Mouse (Mus musculus) intestine, embryonic 14.5 days (tissue): ENCODE data around the gene Eno1. TPM values are rescaled to one million over a fixed set of nuclear protein-coding genes. Genes with fewer than 3 reads are reported as not detected.
"Not testable (repeated sequence)": the region's sequence is repeated elsewhere in the genome, so short reads cannot be mapped to it uniquely, and the experiment has no call there.

Experiments
- ATAC-seq: fragments of 200-750 bp; cut with Nextera tagmentation; replicated peaks from 2 replicates; pipeline ENCODE4 v1.8.0; 2017; ENCODE audit warnings: low read depth, moderate number of reproducible peaks, moderate TSS enrichment, moderate library complexity; ENCODE audit not compliant: low FRiP score, low TSS enrichment
- DNase-seq: peaks from one replicate; pipeline ENCODE4 v3.0.0-alpha.2; 2018; ENCODE audit warnings: low spot score
- H3K27ac ChIP-seq: fragments of 300-500 bp; sonication (generic); 2 replicates; pipeline ENCODE4 v1.5.1; 2014; ENCODE audit warnings: low read depth, mild to moderate bottlenecking, control low read depth
- H3K27me3 ChIP-seq: fragments of 300-500 bp; sonication (generic); replicated peaks from 2 replicates; pipeline ENCODE4 v1.6.1; 2014; ENCODE audit warnings: low read length, control low read depth; ENCODE audit not compliant: control insufficient read depth, insufficient read depth
- H3K36me3 ChIP-seq: fragments of 300-500 bp; sonication (generic); 2 replicates; pipeline ENCODE4 v1.6.1; 2014; ENCODE audit warnings: low read length, control low read depth; ENCODE audit not compliant: control insufficient read depth, insufficient read depth
- H3K4me1 ChIP-seq: fragments of 300-500 bp; sonication (generic); replicated peaks from 2 replicates; pipeline ENCODE4 v1.6.1; 2014; ENCODE audit warnings: low read length, control low read depth, mixed read lengths; ENCODE audit not compliant: control insufficient read depth, insufficient read depth
- H3K4me2 ChIP-seq: fragments of 300-500 bp; sonication (generic); 2 replicates; pipeline ENCODE4 v1.6.1; 2014; ENCODE audit warnings: low read length
- H3K4me3 ChIP-seq: fragments of 300-500 bp; sonication (generic); 2 replicates; pipeline ENCODE4 v1.5.1; 2014; ENCODE audit warnings: low read depth, low read length, control low read depth, mixed read lengths
- H3K9ac ChIP-seq: fragments of 300-500 bp; sonication (generic); 2 replicates; pipeline ENCODE4 v1.6.1; 2014; ENCODE audit warnings: mild to moderate bottlenecking, low read length
- H3K9me3 ChIP-seq: fragments of 300-500 bp; sonication (generic); 2 replicates; pipeline ENCODE4 v1.6.1; 2016; ENCODE audit warnings: low read length, control low read depth; ENCODE audit not compliant: control insufficient read depth
- WGBS: fragments of 180-500 bp; shearing (Covaris S2); extraction: QIAGEN DNeasy Blood & Tissue Kit; methylation state at CpG from one replicate; pipeline ENCODE4 v1.1.7; 2014; 5-methylcytosine and 5-hydroxymethylcytosine counted together
- polyA plus RNA-seq: library from polyadenylated mRNA; unstranded; fragments of >200 nt; fragmentation: Nextera tagmentation; extraction: Ambion mirVana; gene quantifications from 2 replicates; pipeline ENCODE4 v1.2.1, GENCODE M21; 2014

The Eno1 gene
- polyA plus RNA-seq, 1 experiment from 2014 or later: 1,939 TPM

GRCm38 (mm10) chr4:150269679-150270078 lies 33.2 kb downstream of the Eno1 start:
- 13% methylated on average over 7 of the region's 7 CpGs for WGBS
- no peaks in the 10 kb centered on the region for H3K36me3 ChIP-seq
- no peak for ATAC-seq
- H3K4me2 ChIP-seq: no peak overlapping the region
- no peak overlapping the region for H3K9ac ChIP-seq
- peaks cover 26% of the 10 kb centered on the region for H3K4me1 ChIP-seq
- H3K9me3 ChIP-seq: no peaks in the 10 kb centered on the region
- H3K27ac ChIP-seq: peak overlapping the region; percentile 5; the same call in 1 of the 2 replicates
- DNase-seq: no peak
- H3K4me3 ChIP-seq: no peak overlapping the region
- no peaks in the 10 kb centered on the region for H3K27me3 ChIP-seq

GRCm38 (mm10) chr4:150270718-150271117 lies 34.2 kb downstream of the Eno1 start:
- H3K4me2 ChIP-seq, H3K27ac ChIP-seq, H3K9me3 ChIP-seq, H3K9ac ChIP-seq, H3K36me3 ChIP-seq, H3K27me3 ChIP-seq, H3K4me3 ChIP-seq, DNase-seq, ATAC-seq: not testable (repeated sequence)
- peaks cover 26% of the 10 kb centered on the region for H3K4me1 ChIP-seq
- 76% methylated on average over 4 of the region's 4 CpGs for WGBS

GRCm38 (mm10) chr4:150272725-150273124 lies 36.2 kb downstream of the Eno1 start:
- Histone ChIP-seq H3K4me1 (peaks cover 26% of the 10 kb centered on the region), H3K4me2 (peak overlapping the region; percentile 34), H3K36me3 (no peaks in the 10 kb centered on the region), H3K4me3 (no peak overlapping the region), H3K9me3 (no peaks in the 10 kb centered on the region), H3K27me3 (no peaks in the 10 kb centered on the region), H3K9ac (0 out of 2 replicates have a peak overlapping the region, but pooled peaks have one; percentile 13), H3K27ac (peak overlapping the region; percentile 76)
- ATAC-seq (peak; percentile 88), DNase-seq (peak; percentile 80)
- 3% methylated on average over 9 of the region's 9 CpGs for WGBS

- ATAC-seq (no peak), DNase-seq (no peak)
- 83% methylated on average over 5 of the region's 5 CpGs for WGBS
- Histone ChIP-seq H3K4me3 (no peak overlapping the region), H3K4me2 (no peak overlapping the region), H3K4me1 (peaks cover 20% of the 10 kb centered on the region), H3K27me3 (no peaks in the 10 kb centered on the region), H3K27ac (no peak overlapping the region), H3K9ac (no peak overlapping the region), H3K36me3 (no peaks in the 10 kb centered on the region), H3K9me3 (no peaks in the 10 kb centered on the region)
These were observed 39.0 kb downstream of the Eno1 start for GRCm38 (mm10) chr4:150275531-150275930.

- H3K4me1 ChIP-seq: peaks cover 19% of the 10 kb centered on the region
- not testable (repeated sequence) for DNase-seq, ATAC-seq, H3K9me3 ChIP-seq, H3K27ac ChIP-seq, H3K9ac ChIP-seq, H3K36me3 ChIP-seq, H3K27me3 ChIP-seq, H3K4me2 ChIP-seq, H3K4me3 ChIP-seq
- WGBS: 84% methylated on average over 5 of the region's 7 CpGs
These were observed 42.8 kb downstream of the Eno1 start for GRCm38 (mm10) chr4:150279336-150279735.

GRCm38 (mm10) chr4:150280002-150280401 lies 43.5 kb downstream of the Eno1 start:
- Histone ChIP-seq H3K4me1 (peaks cover 21% of the 10 kb centered on the region), H3K9me3 (no peaks in the 10 kb centered on the region), H3K27me3 (no peaks in the 10 kb centered on the region), H3K36me3 (no peaks in the 10 kb centered on the region), H3K9ac (no peak overlapping the region), H3K4me2 (peak overlapping the region; percentile 63; the same call in 1 of the 2 replicates), H3K4me3 (no peak overlapping the region), H3K27ac (no peak overlapping the region)
- 72% methylated on average over 2 of the region's 2 CpGs for WGBS
- DNase-seq: no peak
- ATAC-seq: no peak

GRCm38 (mm10) chr4:150280459-150280858 lies 43.9 kb downstream of the Eno1 start:
- Histone ChIP-seq H3K9ac (peak overlapping the region; percentile 87), H3K9me3 (no peaks in the 10 kb centered on the region), H3K27me3 (no peaks in the 10 kb centered on the region), H3K4me2 (peak overlapping the region; percentile 63), H3K4me3 (peak overlapping the region; percentile 96), H3K36me3 (no peaks in the 10 kb centered on the region), H3K4me1 (peaks cover 21% of the 10 kb centered on the region), H3K27ac (peak overlapping the region; percentile 98)
- WGBS: 40% methylated on average over 4 of the region's 4 CpGs
- ATAC-seq (no peak), DNase-seq (peak; percentile 59)

GRCm38 (mm10) chr4:150281018-150281761 lies 44.7 kb downstream of the Eno1 start, which contains the start of gene Rere:
TSS of gene Rere (plus strand) at chr4:150281646.
- WGBS: under 1% methylated on average over 58 of the region's 60 CpGs

More at GRCm38 (mm10) chr4:150281018-150281761, 44.7 kb downstream of the Eno1 start, which contains the start of gene Rere:
- peak; percentile 98 for ATAC-seq
- Histone ChIP-seq H3K9me3 (no peaks in the 10 kb centered on the region), H3K4me3 (peak within 1 kb of the TSS; percentile 96), H3K36me3 (no peaks in the 10 kb centered on the region), H3K27me3 (no peaks in the 10 kb centered on the region), H3K9ac (peak within 1 kb of the TSS; percentile 97), H3K4me2 (peak within 1 kb of the TSS; percentile 63), H3K27ac (peak within 1 kb of the TSS; percentile 98), H3K4me1 (peaks cover 21% of the 10 kb centered on the region)
- DNase-seq: peak; percentile 100
